Mouse (Mus musculus) G1E (cell line): ENCODE results near the gene Gm10073.

Source experiments
- CTCF ChIP-seq: IDR thresholded peaks from 2 replicates; pipeline ENCODE4 v1.5.1; 2012; ENCODE audit warnings: low read depth, low read length, inconsistent platforms, mixed read lengths
- GATA1 ChIP-seq: IDR thresholded peaks from 2 replicates; pipeline ENCODE4 v1.6.1; 2012; ENCODE audit warnings: borderline replicate concordance, low read length, inconsistent platforms, mixed read lengths
- GATA2 ChIP-seq: IDR thresholded peaks from 2 replicates; pipeline ENCODE4 v1.6.1; 2012; ENCODE audit warnings: low read depth, low read length, inconsistent platforms, borderline replicate concordance
- POLR2AphosphoS5 ChIP-seq: IDR thresholded peaks from 2 replicates; pipeline ENCODE4 v1.6.1; 2012; ENCODE audit warnings: low read depth, low read length, inconsistent platforms; ENCODE audit not compliant: insufficient replicate concordance
- TAL1 ChIP-seq: conservative IDR thresholded peaks from 2 replicates; pipeline ENCODE4 v1.6.1; 2012; ENCODE audit warnings: low read depth, low read length, inconsistent platforms, mixed read lengths

DNA sequence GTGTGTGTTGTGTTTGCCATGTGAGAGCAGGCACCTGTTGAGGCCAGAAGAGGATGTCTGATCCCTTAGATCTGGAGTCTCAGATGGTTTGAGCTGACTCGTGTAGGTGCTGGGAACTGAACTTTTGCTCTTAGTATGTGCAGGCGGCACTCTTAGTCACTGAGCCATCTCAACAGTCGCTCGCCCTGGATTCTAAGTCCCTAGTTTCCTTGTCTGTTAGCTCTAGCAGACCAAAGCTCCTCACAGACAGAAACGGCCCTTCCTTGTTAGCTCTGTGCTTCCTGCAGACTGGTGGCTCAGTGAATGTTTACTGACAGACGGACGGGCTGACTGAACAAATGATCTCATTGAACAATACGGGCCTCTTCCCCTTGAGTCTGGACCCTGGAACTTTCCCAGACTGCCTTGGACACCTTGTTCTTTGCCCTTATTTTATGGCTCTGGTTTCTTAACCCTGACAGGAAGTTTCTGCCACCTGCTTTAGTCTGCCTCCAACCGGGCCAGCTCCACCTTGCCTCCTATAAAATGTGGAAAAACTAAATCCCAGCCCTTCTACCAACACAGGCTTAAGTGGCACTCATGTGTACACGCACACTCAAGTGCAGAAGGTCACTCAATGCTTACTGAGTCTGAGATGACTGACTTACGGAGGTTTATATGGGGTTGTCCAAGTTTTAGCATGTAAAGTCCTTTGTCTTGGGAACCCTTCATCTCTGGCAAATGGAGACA lies 11.8 kb upstream of the Gm10073 start:
- TF ChIP-seq CTCF = no peak
- TF ChIP-seq GATA1 = no peak
- TF ChIP-seq POLR2AphosphoS5 = no peak
- no peak for TF ChIP-seq GATA2
- TF ChIP-seq TAL1 = no peak
